Mouse (Mus musculus): ENCODE data around the gene Ulk4. TPM values are rescaled to one million over a fixed set of nuclear protein-coding genes. Genes with fewer than 3 reads are reported as not detected.

Gene Ulk4
- total RNA-seq, 2 experiments from 2014 or later: 9.2 to 9.9 TPM

DNA sequence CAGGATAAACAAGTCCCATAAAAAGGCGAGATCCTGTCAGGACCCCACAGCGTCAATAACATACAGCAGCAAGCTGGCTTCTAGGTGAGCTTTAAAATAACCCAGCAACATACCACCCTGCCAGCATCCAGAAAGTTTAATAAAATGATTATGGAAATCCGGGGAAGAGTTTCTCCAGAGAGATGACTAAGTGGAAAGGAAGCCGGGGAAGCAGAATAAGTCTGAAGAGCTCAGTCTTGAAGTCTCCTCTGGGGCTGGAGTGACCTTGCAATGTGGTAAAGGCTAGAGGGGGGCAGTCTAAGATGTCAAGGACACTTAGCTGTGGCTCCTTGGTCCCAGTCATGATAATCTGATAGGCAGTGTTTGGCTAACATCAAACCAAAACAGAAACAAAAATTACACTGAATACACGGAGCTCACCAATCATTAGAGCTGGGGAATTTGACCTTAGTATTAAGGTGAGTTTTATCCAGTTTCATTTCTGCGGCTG is 303.9 kb downstream of the Ulk4 start:
- no peak for TF ChIP-seq CTCF (IDR thresholded peaks at IDR 0.05)
- DNase-seq (ENCODE audit: extremely low spot score in 1 of 2, low spot score in 2 of 2): no peak
- no peak overlapping the region for H3K4me3 ChIP-seq
- intact Hi-C loops (cut with DNase I): no loop called here
- H3K27ac ChIP-seq: no peak overlapping the region

DNA sequence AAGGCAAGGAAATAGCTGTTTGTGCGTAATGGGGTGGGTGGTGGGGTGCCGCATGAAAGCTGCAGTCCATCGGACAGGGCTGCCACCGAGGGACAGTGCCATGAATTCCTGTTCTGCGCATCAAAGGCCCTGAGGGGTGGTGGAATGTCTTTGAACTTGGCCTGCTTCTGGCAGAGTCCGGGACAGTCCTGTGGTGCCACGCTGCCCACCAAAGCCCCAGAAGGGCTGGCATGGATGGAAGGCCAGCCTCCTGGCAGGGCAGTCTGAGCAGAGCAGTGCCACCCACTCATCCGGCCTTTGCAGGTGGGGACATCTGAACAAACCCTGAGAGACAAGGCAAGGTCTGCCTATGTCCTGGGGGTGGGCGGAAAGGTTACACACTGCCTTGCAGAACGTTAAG is 312.0 kb downstream of the Ulk4 start:
- no peak for TF ChIP-seq CTCF (IDR thresholded peaks at IDR 0.05)
- intact Hi-C loops (cut with DNase I): no loop called here
- no peak overlapping the region for H3K27ac ChIP-seq

DNA sequence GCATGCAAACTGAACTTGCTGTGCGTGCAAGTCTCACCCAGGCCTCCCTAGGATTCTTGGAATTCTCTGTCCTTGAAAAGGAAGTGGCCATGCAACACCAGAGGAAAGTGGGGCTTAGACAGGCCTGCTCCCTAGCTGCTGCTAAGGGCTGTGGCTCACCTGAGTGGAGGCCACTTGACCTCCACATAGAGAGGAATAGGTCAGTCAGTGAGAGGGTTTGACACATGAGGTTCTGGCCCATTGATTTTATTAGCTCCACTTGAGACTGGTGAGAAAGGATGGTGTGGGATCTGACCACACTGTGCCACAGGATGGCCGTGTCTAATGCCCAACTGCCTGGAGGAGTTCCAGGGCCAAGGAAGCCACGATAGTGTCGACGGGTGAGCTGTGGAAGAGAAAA is 312.8 kb downstream of the Ulk4 start:
- intact Hi-C loops (cut with DNase I): no loop called here
- Histone ChIP-seq H3K4me3 (no peak overlapping the region), H3K27ac (no peak overlapping the region)
- DNase-seq (ENCODE audit: extremely low spot score in 1 of 2, low spot score in 2 of 2): no peak
- no peak for TF ChIP-seq CTCF (IDR thresholded peaks at IDR 0.05)

More for the DNA sequence above, 312.0 kb downstream of the Ulk4 start:
- H3K4me3 ChIP-seq: no peak overlapping the region
- no peak for DNase-seq (ENCODE audit: extremely low spot score in 1 of 2, low spot score in 2 of 2)

DNA sequence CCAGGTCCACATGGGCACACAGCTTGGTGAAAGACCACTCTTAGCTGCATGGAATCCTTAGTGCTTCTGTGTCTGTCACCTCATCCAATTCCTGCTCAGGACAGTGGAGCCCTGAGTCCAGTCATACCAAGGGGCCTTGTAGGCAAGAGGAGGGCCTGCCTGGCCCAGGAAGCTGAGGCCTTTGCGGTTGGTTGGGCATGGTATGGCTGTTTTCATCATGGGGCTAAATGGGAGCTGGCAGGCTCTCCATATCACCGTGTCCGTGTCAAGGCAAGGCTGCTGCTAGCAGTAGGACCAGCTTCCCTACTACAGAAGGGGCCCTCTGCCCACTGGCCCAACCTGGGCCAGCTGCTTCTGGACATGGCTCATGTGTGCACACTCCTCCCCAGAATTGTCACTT is 313.3 kb downstream of the Ulk4 start:
- Histone ChIP-seq H3K4me3 (no peak overlapping the region), H3K27ac (no peak overlapping the region)
- intact Hi-C loops (cut with DNase I): no loop called here
- DNase-seq (ENCODE audit: extremely low spot score in 1 of 2, low spot score in 2 of 2): no peak
- no peak for TF ChIP-seq CTCF (IDR thresholded peaks at IDR 0.05)

DNA sequence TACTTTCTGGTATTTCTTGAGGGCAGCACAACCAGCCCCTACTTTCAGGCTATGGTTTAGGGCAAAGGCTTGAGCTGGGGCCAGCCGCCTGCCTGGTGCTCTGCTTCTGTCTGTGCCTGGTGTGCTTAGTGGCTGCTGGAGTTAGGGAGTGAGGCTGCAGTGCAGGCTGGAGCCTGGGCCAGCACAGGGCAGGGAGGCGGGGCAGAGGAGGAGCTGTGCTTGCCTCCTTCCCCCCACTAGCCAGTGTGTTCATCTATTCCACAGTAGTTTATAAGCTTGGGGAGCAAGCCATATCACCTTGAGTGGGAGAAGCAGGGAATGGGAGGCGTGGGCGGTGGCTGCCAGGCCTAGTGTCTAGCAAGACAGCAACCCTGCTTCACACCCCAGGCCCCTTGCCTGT is 313.9 kb downstream of the Ulk4 start:
- Histone ChIP-seq H3K4me3 (no peak overlapping the region), H3K27ac (no peak overlapping the region)
- no peak for TF ChIP-seq CTCF (IDR thresholded peaks at IDR 0.05)
- intact Hi-C loops (cut with DNase I): no loop called here
- no peak for DNase-seq (ENCODE audit: extremely low spot score in 1 of 2, low spot score in 2 of 2)

DNA sequence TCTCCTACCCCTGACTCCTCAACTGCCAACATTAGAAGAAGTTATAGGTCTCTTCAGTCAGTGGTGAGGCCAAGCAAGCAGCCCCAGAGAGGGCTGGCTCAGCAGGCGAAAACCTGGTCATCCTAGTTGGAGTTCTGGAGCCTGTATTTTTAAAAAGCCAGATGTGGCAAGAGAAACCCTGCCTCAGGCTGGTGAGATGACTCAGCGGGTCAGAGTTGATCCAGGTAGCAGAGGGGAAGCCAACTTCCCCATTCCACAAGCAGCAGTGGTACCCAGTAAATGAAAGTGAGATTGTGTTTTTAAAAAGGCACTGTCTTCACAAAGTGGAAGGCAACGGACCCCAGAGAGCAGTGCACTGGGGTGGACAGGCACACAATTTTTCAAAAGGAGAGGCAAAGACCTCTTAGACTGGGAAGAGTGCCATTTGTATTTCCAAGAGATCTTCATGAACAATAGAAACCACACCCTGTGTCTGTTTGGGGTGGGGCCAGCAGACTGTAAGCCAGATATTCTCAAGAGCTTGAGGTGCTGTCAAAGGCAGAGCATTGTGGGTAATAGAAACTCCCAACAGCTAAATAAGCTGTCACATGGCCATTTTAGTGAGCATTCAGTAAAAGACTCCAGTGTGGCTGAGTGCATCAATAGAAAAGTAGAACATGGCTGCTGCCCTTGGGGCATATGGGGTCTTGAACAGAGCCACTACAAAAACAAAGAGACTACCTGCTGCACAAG is 314.9 kb downstream of the Ulk4 start:
- no peak for TF ChIP-seq CTCF (IDR thresholded peaks at IDR 0.05)
- intact Hi-C loops (cut with DNase I): no loop called here
- no peak for DNase-seq (ENCODE audit: extremely low spot score in 1 of 2, low spot score in 2 of 2)
- Histone ChIP-seq H3K4me3 (no peak overlapping the region), H3K27ac (peak overlapping the region; percentile 54)

DNA sequence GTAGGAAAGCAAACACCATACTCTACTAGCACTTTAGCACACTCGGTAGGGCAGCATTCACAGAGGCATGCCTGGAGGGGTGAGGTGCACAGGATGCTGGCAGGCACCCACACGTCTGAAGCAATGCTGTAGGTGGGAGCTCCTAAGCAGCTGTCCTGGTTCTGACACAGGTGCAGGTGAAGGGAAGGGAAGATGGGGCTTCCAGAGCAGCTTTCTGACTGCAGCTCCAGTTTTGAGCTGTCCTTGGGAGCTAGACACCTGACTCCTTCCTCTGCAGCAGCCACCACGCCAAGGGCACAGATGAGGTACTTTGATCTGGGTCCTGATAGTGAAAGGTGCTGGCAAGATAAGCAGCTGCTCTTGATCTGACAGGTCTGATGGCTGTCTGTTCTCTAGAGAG is 315.5 kb downstream of the Ulk4 start:
- H3K4me3 ChIP-seq: no peak overlapping the region
- DNase-seq (ENCODE audit: extremely low spot score in 1 of 2, low spot score in 2 of 2): no peak
- H3K27ac ChIP-seq: peak overlapping the region; percentile 54
- TF ChIP-seq CTCF (IDR thresholded peaks at IDR 0.05): no peak
- intact Hi-C loops (cut with DNase I): no loop called here

DNA sequence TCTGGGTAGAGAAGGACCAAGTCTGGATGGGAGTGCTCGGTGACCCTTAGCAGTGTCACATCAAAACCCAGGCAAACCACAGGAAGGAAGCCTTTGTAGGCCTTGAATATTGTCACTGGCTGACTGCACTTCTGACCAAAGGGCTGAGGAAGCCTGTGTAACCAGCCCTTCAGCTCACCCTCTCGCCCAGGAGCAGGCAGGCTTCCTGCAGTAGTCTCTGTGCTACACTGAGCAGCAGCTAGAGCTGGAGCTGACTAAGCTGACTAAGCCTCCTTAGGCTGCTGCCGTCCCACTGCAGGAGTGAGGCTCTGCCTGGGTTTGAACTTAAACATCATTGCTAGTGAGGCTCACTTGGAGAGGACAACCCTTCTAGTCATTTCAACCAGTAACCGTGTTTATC is 316.4 kb downstream of the Ulk4 start:
- no peak for DNase-seq (ENCODE audit: extremely low spot score in 1 of 2, low spot score in 2 of 2)
- Histone ChIP-seq H3K27ac (0 out of 2 replicates have a peak overlapping the region, but pooled peaks have one; percentile 11), H3K4me3 (no peak overlapping the region)
- intact Hi-C loops (cut with DNase I): no loop called here
- TF ChIP-seq CTCF (IDR thresholded peaks at IDR 0.05): no peak

DNA sequence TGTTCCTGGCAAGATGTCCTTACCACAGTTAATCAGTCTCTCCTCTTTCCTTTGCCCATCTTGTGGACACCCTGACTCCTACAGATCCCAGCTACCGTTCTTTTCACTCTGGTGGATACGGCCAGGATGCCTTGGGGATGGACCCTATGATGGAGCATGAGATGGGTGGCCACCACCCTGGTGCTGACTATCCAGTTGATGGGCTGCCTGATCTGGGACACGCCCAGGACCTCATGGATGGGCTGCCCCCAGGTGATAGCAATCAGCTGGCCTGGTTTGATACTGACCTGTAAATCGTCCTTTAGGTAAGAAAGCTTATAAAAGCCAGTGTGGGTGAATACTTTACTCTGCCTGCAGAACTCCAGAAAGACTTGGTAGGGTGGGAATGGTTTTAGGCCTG is 317.8 kb downstream of the Ulk4 start:
- Histone ChIP-seq H3K4me3 (no peak overlapping the region), H3K27ac (peak overlapping the region; percentile 17; the same call in 1 of the 2 replicates)
- TF ChIP-seq CTCF (IDR thresholded peaks at IDR 0.05): no peak
- intact Hi-C loops (cut with DNase I): no loop called here
- no peak for DNase-seq (ENCODE audit: extremely low spot score in 1 of 2, low spot score in 2 of 2)

DNA sequence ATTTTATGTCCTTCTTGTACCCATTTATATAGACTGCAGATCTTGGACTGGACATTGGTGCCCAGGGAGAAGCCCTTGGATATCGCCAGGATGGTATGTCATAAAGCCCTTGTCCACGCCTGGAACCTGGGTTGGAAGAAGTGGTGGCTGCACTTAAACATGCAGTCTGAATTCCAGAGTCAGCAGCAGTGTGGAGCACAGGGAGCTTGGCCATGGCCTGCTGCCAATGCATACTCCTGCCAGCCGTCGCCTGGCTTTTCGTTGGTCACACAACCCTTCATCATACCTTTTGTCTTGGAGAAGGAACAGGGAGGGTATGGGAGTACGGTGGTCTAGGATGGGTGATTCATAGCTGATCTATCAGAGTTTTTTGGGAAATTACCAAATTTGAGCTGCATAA is 318.4 kb downstream of the Ulk4 start:
- intact Hi-C loops (cut with DNase I): no loop called here
- no peak for DNase-seq (ENCODE audit: extremely low spot score in 1 of 2, low spot score in 2 of 2)
- no peak for TF ChIP-seq CTCF (IDR thresholded peaks at IDR 0.05)
- H3K4me3 ChIP-seq: no peak overlapping the region
- peak overlapping the region; percentile 17; the same call in 1 of the 2 replicates for H3K27ac ChIP-seq

DNA sequence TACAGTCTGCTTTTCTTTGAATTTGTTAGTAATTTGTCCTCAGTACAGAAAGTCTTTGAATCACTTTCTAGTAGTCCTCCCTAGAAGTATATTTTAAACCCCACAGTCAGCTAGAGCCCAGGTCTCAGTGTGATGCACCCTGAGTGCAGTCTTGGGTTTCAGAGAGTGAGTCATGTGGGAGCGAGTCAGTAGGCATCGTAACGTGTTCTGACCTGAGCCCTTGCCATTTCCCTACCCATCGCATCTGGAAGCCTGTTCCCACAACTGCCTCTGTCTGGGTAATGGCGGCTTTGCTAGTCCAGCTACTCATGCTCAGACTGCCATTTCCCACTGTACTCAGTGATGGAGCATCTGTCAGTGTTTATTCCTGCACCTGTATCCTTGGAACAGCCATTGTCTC is 318.9 kb downstream of the Ulk4 start:
- H3K27ac ChIP-seq: no peak overlapping the region
- DNase-seq (ENCODE audit: extremely low spot score in 1 of 2, low spot score in 2 of 2): no peak
- no peak for TF ChIP-seq CTCF (IDR thresholded peaks at IDR 0.05)
- intact Hi-C loops (cut with DNase I): no loop called here
- H3K4me3 ChIP-seq: no peak overlapping the region

DNA sequence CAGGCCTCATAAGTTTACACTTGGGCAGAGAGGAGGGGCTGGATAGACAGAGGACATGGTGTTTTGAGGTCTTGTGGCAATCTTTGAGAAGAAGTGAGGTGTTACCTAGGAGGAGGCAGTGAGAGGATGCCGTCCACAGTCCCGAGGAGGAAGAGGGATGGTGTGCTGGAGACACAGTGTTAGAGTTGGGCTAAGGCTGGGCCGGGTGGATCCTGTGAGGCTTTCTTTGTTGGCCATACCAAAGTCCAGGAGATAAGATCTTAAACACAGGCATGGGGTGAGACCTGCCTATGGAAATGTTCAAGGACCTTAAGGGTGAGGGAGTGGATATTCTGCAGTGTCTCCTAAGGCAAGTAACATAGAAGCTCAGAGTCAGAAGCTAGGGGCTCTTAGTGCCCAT is 325.1 kb downstream of the Ulk4 start:
- intact Hi-C loops (cut with DNase I): loop anchor here (5.0 kb wide), 1 partner anchor 290 kb away; no protein-coding TSS in a partner anchor
- no peak for TF ChIP-seq CTCF (IDR thresholded peaks at IDR 0.05)
- H3K27ac ChIP-seq: no peak overlapping the region
- no peak overlapping the region for H3K4me3 ChIP-seq
- no peak for DNase-seq (ENCODE audit: extremely low spot score in 1 of 2, low spot score in 2 of 2)

DNA sequence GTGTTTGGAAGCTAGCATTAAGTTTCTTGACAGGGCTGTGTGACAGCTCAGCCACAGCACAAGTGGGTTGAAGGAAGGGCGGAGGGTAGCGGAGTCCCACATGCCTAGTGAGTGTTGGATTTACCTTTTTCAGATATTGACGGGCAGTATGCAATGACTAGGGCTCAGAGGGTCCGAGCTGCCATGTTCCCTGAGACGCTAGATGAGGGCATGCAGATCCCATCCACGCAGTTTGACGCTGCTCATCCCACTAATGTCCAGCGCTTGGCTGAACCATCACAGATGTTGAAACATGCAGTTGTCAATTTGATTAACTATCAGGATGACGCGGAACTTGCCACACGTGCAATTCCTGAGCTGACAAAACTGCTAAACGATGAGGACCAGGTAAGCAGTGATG is 326.2 kb downstream of the Ulk4 start:
- H3K4me3 ChIP-seq: no peak overlapping the region
- DNase-seq (ENCODE audit: extremely low spot score in 1 of 2, low spot score in 2 of 2): no peak
- intact Hi-C loops (cut with DNase I): loop anchor here (5.0 kb wide), 1 partner anchor 292 kb away; no protein-coding TSS in a partner anchor
- no peak for TF ChIP-seq CTCF (IDR thresholded peaks at IDR 0.05)
- H3K27ac ChIP-seq: no peak overlapping the region
